Mouse (Mus musculus): ENCODE measurements around the gene Ncstn.

DNA sequence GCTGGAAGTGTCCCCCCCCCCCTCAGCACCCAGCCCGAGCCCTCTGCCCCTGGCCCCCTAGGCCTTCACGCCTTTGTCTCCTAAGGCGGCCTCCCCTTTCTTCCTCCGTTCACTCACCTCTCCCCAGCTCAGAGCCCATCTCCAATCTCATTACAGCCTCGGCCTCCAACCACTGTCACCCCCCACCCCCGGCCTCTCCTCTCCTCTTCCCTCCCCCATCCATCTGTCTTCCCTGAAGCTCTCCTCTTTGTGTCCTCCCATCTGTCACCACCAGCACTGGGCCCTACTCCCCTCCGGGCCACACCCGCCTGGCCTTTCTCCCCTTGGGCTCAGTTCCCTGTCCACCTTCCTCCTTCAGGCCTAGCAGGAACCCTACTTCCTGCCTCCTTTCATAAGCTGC lies 21.4 kb downstream of the Ncstn start:
- TF ChIP-seq MAFK (IDR thresholded peaks at IDR 0.05; ENCODE audit: insufficient read depth, low read depth, low read length) (no peak), CHD2 (IDR thresholded peaks at IDR 0.05; ENCODE audit: low read depth, low read length) (no peak), ZC3H11A (IDR thresholded peaks at IDR 0.05; ENCODE audit: borderline replicate concordance, low read depth, low read length) (no peak), ZNF384 (IDR thresholded peaks at IDR 0.05; ENCODE audit: low read depth, low read length) (no peak), HCFC1 (IDR thresholded peaks at IDR 0.05; ENCODE audit: borderline replicate concordance, insufficient read depth, low read length) (no peak)

Measured in ES-E14 (cell line).